Mouse (Mus musculus): Measurements from ENCODE around the gene Fam107b. TPM values are rescaled to one million over a fixed set of nuclear protein-coding genes. Genes with fewer than 3 reads are reported as not detected.

Gene Fam107b
- polyA plus RNA-seq, 1 experiment: 39.0 TPM

GRCm38 (mm10) chr2:3817626-3818025 is 247.3 kb downstream of the Fam107b start:
- H3K4me3 ChIP-seq (ENCODE audit: insufficient read depth, low read length): no peak overlapping the region
- no peak for TF ChIP-seq CTCF (IDR thresholded peaks at IDR 0.05; ENCODE audit: low read depth, low read length)
- no peak for TF ChIP-seq POLR2A (IDR thresholded peaks at IDR 0.05; ENCODE audit: borderline replicate concordance, low read depth, low read length)
- no peaks in the 10 kb centered on the region for H3K4me1 ChIP-seq (ENCODE audit: control insufficient read depth, insufficient read depth, low read length)
- no peak overlapping the region for H3K27ac ChIP-seq (ENCODE audit: insufficient read depth, low read depth, low read length)

- Histone ChIP-seq H3K4me3 (ENCODE audit: insufficient read depth, low read length) (no peak overlapping the region), H3K27ac (ENCODE audit: insufficient read depth, low read depth, low read length) (no peak overlapping the region), H3K4me1 (ENCODE audit: control insufficient read depth, insufficient read depth, low read length) (no peaks in the 10 kb centered on the region)
- no peak for TF ChIP-seq CTCF (IDR thresholded peaks at IDR 0.05; ENCODE audit: low read depth, low read length)
- no peak for TF ChIP-seq POLR2A (IDR thresholded peaks at IDR 0.05; ENCODE audit: borderline replicate concordance, low read depth, low read length)
Observed at GRCm38 (mm10) chr2:3822483-3823455, 252.5 kb downstream of the Fam107b start.

Other genes with a start within 250 kb of the Fam107b start
- 4.7 and 5.5 TPM in 2 replicates for gene Rpp38, start 237.8 kb upstream of the Fam107b start, polyA plus RNA-seq (2012; ENCODE audit: insufficient read depth, insufficient read length, missing spikeins)
- gene Acbd7, start 234.3 kb upstream of the Fam107b start, polyA plus RNA-seq (2012; ENCODE audit: insufficient read depth, insufficient read length, missing spikeins): not detected in 2 replicates
- gene Olah, start 173.3 kb upstream of the Fam107b start, polyA plus RNA-seq (2012; ENCODE audit: insufficient read depth, insufficient read length, missing spikeins): not detected in 2 replicates
- 2.4 TPM in 1 of 2 replicates, not detected in the other for gene Meig1, start 147.8 kb upstream of the Fam107b start, polyA plus RNA-seq (2012; ENCODE audit: insufficient read depth, insufficient read length, missing spikeins)
- gene Dclre1c, start 146.4 kb upstream of the Fam107b start, polyA plus RNA-seq (2012; ENCODE audit: insufficient read depth, insufficient read length, missing spikeins): 136 and 140 TPM in 2 replicates
- 1.1 and 1.5 TPM in 2 replicates for gene Suv39h2, start 95.5 kb upstream of the Fam107b start, polyA plus RNA-seq (2012; ENCODE audit: insufficient read depth, insufficient read length, missing spikeins)
- gene Gm45902, start 57.7 kb upstream of the Fam107b start, polyA plus RNA-seq (2012; ENCODE audit: insufficient read depth, insufficient read length, missing spikeins): 2.5 and 2.7 TPM in 2 replicates
- 43.0 and 44.3 TPM in 2 replicates for gene Hspa14, start 57.7 kb upstream of the Fam107b start, polyA plus RNA-seq (2012; ENCODE audit: insufficient read depth, insufficient read length, missing spikeins)
- 0.97 and 1.1 TPM in 2 replicates for gene Cdnf, start 57.5 kb upstream of the Fam107b start, polyA plus RNA-seq (2012; ENCODE audit: insufficient read depth, insufficient read length, missing spikeins)

Data from bone marrow macrophage, adult 2 months (primary cell).